Mouse (Mus musculus) CD4-positive, CD25-positive, alpha-beta regulatory T cell (primary cell): Measurements from ENCODE around the gene Mgst1. TPM values are rescaled to one million over a fixed set of nuclear protein-coding genes. Genes with fewer than 3 reads are reported as not detected.

Source experiments
- polyA plus RNA-seq: library from polyadenylated mRNA; unstranded; fragments of 100-300 nt; shearing (Covaris generic); gene quantifications from one replicate; pipeline ENCODE4 v1.2.1, GENCODE M21; 2017

The Mgst1 gene
- 0.73 TPM for polyA plus RNA-seq

GRCm38 (mm10) chr6:138139930-138140329 lies at the start of gene Mgst1:
Gene Mgst1 (plus strand): TSS chr6:138140316.

Other genes starting within 250 kb of the Mgst1 start
- not detected for gene Slc15a5, start 60.4 kb upstream of the Mgst1 start, polyA plus RNA-seq